Mouse (Mus musculus): ENCODE measurements around the gene D630045J12Rik. TPM values are rescaled to one million over a fixed set of nuclear protein-coding genes. Genes with fewer than 3 reads are reported as not detected.
A peak's percentile ranks its signal among the peaks of the same experiment; 100 is the strongest.

D630045J12Rik gene
- total RNA-seq, 2 experiments from 2014 or later = 79.1 to 86.7 TPM

DNA sequence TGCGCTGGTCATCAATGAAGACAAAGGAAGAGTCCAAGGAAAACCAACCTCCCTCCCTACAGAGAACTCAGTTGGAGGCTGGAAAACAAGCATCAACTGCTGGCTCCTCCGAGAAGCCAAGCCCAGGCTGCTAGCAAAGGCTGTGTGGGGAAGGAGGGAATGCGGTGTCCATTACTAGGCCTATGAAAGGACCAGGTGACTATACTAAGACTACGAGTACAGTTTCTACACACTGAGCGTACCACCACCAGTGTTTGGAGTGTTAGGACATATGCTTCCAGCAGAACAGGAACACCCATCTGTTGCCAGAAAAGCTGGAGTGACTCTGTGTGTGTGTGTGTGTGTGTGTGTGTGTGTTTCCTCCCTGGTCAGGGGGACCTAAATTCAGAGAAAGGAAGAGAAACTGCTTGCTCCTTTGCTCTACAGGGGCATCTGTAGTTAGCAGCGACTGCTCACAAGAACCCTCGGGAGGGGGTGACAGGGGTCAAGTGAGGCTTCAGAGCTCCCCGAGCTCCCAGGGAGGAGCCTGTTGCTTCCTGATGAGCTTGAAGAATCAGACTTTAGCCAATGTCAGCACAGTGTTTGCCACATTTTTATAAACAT lies 108.2 kb downstream of the D630045J12Rik start:
- DNase-seq = no peak
- intact Hi-C loops (cut with DNase I) = no loop called here

DNA sequence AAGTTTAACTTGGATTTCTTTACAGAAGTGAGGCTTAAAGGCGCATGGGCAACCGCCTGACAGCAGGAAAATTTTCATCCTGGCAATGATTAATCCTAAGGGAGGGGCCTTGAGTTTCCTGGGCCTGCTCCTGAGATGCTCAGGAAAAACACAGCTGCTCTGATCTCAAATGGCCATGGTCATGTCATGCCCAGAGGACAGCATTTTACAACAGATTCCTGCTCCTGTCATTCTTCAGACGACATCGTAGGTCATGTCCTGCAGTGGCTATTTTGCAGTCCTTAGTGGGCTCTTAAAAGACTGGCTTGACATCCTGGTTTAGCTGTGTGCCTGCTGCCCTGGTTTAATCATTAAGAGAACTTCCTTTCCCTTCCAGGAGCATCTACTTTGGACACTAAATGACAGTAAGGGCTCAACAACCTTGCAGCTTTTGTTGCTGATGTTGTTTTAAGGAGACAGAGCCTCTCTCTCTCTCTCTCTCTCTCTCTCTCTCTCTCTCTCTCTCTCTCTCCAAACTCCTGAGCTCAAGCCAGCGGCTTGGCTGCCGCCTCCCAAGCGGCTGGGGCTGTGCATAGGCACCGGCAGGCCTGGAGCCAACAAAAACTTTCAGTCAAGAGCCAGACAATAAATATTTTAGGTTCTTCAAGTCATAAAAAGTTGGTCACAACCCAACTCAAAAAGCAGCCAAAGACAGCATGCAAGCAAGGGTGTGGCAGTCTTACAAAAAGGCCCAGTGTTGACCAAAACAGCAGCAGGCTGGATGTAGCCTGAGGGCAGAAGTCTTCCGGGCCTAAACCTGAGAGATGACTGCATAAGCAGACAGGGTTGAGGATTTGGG lies 109.4 kb downstream of the D630045J12Rik start:
- intact Hi-C loops (cut with DNase I) = no loop called here
- no peak for DNase-seq

DNA sequence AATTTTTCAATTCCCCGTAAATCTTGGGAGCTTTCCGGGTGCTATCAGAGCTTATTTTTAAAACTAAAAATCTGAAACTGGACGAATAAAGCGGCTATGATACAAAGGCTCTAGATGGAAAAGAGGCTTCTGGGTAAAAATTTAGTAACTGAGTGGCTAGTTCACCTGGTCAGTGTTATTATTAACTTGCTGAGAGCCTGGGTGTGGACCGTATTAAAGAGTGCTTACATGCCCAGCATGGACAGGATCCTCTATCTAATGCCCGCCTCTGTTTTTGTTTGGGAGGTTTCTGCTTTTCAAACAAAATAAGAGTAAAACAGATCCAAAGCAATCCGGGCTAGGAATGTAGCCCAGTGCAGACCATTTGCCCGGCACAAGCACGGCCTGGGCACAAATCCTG lies 113.4 kb downstream of the D630045J12Rik start:
- intact Hi-C loops (cut with DNase I) = no loop called here
- DNase-seq = no peak

DNA sequence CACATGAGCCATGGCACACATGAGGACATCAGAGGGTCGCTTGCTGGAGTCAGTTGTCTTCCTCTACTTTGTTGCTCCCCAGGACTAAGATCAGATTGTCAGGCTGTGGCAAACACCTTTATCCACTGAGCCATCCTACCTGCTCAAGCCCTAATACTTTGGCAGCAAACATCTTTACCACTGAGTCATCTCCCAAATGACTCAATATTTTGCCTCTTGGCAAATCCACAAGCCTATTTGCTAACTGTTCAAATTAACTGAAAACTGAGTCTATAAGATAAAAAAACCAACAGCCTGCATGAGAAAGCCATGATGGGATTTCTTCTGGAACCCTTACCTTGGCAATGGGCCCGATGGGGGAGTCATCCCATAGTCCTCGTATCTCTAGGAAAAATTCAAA lies 114.7 kb downstream of the D630045J12Rik start:
- no peak for DNase-seq
- intact Hi-C loops (cut with DNase I) = no loop called here

DNA sequence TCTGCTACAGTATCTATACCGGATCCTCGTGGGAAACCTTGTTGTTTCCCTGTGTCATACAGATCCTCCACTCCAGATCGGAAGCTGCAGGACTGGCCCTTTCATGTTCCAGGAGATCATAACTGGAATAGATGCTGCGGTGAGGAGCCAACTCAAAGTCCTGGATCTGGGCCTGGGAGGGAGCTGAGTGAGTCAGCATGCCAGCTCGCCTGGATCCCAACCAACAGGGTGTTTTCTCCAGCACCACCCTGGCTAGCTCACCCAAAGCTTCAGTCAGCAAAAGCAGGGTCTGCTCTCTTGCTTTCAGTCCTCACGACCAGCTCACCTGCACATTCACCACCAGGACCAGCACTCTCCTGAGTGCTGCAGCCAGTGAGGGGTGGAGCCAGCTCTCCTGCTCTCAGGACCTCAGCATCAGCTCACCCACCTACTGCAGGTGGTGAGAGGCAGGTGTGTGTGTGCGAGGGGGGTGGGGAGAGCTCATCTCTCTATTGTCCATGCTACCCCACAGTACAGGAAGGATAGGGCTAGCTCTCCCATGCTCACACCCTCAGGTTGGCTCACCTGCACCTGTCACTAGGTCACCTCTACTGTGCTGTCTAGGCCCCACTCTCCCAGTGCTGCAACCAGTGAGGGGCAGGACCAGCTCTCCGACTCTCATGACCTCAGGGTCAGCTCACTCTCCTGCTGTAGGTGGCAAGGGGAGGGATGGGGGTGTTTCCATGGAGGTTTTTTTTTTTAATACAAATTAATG lies 118.8 kb downstream of the D630045J12Rik start:
- DNase-seq = no peak
- intact Hi-C loops (cut with DNase I) = no loop called here

DNA sequence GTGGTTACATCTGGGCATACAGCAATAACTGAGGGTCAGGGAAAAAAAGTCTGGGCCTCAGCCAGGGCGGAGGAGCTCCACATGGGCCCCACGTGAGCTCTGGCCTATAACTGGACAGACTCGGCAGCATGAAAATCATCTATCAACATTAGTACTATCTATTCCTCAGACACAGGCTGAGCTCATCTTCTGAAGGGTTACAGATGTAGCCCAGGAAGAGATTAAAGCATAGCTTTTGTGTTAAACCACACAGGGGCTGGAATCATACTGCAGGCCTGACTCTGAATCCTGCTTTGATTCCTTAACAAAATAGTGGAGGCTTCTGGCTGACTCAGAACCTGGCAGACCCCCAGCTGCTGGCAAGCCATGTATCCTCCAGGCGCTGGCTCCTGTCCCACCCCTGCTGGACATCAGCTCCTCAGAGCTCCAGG lies 122.0 kb downstream of the D630045J12Rik start:
- peak; percentile 67 for DNase-seq
- intact Hi-C loops (cut with DNase I) = no loop called here

DNA sequence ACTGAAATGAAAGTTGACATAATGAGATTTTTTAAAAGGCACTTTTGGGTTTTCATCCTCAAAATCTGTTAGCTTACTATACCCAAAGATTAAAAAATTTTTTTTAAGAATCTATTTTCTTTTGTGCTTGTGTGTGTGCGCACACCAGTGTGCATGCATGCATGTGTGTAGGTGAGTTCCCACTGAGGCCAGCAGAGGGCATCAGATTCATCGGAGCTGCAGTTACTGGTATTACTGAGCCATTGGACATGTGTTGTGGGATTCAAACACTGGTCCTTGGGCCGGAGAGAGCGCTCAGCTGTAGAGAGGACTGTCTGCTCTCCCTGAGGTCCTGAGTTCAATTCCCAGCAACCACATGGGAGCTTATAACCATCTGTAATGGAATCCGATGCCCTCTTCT lies 123.9 kb downstream of the D630045J12Rik start:
- intact Hi-C loops (cut with DNase I) = no loop called here
- no peak for DNase-seq

DNA sequence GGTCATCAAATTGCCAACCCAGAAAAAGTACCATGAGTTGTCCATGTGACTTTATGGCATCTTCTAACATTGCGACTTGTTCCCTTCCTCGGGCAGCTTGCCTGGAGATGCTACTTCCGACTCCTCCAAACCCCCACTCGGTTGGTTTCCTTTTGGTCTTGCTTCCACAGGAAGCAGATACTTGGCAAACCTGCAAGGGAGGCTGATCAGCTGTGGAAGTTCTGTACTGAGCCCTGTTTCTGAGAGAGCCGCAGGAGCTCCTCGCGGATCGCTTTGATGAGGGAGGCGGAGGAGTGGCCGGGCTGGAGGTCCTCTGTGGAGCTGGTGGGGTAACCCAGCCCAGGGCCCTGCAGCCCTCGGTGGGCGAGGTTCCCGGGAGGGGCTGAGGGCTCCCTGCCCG lies 125.7 kb downstream of the D630045J12Rik start:
- intact Hi-C loops (cut with DNase I) = no loop called here
- DNase-seq = no peak

DNA sequence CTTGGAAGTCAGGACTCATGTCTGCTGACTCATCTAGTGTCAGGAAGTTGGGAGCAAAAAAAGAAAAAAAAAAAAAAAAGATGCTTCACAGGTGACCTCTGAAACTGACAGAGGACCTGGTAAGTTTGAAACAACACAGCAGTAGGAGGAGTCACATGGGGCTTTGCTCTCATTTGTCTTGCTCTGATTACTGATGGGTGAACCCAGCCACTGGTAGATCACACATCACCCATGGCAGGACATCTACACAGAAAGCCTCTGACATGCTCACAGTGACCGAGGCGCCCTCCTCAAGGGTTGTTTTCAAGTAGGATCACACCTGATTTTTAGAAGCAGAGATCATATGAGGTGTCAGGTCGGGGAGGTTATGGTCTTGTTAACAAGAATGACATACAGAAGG lies 128.3 kb downstream of the D630045J12Rik start:
- no peak for DNase-seq
- intact Hi-C loops (cut with DNase I) = no loop called here

DNA sequence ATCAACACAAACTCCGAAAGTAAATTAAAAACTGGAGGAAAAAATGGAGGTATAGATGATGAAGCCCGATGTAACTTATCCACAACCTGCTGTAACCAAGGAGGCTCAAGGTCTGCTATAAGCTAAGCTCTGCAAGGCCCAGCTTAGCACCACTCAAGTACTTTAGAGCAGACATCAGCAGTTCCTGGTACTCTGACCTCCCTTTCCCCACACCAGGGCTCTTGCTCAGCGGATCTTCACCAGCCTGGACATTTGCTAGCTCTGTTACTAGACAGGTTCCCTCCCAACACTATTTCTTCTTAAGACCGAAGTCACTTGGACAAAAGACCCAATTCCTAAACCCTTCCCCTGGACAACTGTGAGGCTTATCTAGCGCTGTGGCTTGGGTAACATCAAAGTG lies 128.9 kb downstream of the D630045J12Rik start:
- DNase-seq = no peak
- intact Hi-C loops (cut with DNase I) = no loop called here

DNA sequence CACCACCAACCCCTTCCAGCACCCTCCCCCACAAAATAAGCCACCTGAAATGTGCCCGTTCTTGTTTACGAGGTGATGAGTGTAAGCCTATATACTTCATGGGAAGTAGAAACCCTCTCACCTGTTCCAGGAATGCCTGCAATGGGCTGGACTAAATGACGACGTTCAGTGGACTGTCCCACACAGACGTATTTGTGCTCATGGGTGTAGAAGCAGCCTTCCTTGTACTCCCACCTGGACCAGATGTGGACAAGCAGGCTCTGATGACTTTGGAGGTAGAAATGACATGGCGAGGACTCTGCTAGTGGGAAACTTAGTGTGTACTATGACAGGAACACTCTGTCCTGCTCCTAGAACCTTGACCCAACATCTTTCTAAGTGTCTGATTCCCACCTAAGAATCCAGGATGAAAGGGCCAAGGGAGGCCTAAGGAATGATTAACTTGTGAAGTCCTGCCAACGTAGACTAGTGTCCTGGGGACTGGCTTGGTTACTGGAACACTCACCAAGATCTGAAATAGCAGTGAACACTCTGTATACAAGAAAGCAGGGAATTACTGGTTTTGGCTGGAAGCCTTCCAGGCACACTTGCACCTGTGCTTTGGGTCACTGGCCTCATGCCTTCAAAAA lies 129.5 kb downstream of the D630045J12Rik start, which contains the start of gene Atp6v0a4:
Gene Atp6v0a4, minus strand, starts transcription at position 380 of the 629 bp plus-strand sequence.
- DNase-seq = no peak
- intact Hi-C loops (cut with DNase I) = no loop called here

DNA sequence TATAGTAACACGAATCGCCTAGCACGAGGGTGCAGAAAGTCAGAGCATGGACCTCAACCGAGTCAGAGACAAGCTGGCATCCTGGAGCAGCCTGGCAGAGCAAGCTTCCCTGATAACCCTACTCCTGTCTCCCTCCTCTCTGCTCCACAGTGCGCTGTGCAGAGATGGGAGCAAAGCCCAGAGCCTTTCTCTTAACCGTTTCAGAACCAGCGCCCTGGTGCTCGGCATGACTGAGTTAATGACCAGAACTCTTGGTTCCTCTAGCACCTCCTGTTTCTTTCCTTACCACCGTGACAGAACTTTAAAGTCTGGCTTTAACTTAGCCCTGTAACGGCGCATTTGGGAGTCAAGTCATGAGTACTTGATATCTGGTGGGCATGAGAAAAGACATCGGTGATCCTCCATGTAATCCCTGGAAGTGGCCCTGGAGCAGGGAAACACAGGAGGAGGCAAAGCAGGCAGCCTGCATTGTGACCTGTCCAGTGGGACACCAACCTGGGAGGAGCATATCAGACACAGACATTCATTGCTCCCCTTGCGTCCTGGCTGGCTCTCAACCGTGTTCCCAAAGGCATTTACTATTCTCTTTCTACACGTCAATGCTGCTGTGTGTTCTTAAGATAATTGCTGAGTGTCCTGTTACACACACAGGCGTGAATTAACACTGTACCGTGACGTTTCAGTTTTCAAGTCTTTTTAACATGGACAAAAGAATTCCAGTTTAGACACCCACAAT lies 130.2 kb downstream of the D630045J12Rik start:
- no peak for DNase-seq
- intact Hi-C loops (cut with DNase I) = no loop called here

DNA sequence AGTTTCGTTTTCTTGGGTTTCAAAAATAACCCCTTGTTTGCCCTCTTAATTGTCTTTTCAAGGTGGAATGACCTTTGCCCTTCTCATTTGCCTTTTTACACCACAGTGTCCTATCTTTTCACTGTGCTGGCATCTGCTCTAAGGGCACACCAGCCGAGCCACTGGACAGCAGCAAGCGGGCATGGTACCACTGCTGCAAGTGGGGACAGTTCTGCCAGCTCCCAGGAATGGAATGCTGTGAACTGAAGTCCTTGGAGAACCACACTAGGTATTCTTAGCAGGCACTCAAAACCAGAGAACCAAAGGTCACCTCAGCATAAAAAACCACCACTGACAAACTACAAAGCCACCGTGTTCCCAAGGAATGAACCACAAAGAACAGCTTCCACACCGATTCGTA lies 131.0 kb downstream of the D630045J12Rik start:
- intact Hi-C loops (cut with DNase I) = no loop called here
- no peak for DNase-seq

DNA sequence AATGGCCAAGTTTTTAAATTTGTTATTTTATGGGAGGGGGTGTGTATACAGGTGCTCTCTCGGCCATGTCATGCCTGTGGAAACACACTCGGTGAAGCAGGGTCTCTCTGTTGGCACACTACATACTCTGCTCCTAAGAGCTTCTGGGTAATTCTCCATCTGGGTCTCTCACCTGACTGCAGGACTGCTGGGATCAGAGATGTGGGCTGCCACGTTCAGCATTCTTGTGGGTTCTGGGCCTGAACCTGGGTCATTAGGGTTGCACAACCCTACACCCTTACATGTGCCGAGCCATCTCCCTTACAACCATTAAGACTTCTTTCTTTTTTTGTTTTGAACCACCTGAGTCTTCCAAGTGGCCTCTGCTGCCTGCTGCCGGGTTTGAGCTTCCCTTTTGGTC lies 132.0 kb downstream of the D630045J12Rik start:
- no peak for DNase-seq
- intact Hi-C loops (cut with DNase I) = no loop called here

DNA sequence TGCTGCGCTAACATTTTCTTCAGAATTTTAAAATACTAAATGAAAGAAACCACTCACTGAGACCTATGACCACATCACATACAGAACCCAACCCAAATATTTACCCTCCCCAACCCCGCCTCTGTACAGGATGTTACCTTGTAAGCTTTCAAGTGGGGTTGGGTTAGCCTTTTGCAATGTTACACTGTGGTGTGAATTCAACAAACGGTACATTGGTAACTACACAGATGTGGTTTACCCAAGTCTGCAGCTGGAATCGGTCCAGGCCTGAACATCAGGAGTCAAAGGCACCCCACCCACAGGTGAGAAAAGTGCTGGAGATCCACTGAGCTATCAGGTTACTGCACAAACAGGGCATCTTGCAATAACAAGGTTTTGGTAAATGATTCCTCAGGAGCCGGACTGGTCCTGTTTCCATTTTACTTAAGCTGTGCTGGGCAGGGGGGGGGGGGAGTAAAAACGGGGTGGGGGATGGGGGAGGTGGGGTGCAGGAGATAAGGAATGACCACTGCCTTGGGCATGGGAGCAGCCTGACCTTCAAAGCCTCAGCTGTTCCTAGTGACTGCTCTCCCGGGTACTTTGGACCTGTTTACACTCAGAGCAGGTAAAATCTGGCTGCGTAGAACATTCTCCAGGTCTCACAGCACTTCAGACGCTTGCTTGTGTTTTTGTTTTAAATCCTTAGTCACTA lies 133.0 kb downstream of the D630045J12Rik start:
- intact Hi-C loops (cut with DNase I) = no loop called here
- no peak for DNase-seq

DNA sequence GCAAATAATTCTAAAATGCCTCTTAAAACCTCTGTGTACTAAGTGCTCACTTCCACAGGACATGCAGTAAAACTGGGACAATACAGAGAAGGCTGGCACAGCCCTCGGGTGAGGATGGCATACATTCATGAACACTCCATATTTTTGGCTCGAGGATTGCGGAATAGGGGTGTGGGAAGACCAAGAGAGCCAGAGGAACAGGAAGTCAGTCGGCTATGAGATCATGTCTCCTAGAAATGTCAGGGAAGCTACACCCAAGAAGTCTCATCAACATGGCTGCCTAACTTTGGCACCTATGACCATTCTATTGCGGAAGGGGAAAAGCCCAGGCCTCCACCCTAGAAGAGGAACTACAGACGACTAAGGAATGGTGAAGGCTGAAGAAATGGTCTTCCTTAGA lies 135.5 kb downstream of the D630045J12Rik start:
- intact Hi-C loops (cut with DNase I) = no loop called here
- DNase-seq = no peak

DNA sequence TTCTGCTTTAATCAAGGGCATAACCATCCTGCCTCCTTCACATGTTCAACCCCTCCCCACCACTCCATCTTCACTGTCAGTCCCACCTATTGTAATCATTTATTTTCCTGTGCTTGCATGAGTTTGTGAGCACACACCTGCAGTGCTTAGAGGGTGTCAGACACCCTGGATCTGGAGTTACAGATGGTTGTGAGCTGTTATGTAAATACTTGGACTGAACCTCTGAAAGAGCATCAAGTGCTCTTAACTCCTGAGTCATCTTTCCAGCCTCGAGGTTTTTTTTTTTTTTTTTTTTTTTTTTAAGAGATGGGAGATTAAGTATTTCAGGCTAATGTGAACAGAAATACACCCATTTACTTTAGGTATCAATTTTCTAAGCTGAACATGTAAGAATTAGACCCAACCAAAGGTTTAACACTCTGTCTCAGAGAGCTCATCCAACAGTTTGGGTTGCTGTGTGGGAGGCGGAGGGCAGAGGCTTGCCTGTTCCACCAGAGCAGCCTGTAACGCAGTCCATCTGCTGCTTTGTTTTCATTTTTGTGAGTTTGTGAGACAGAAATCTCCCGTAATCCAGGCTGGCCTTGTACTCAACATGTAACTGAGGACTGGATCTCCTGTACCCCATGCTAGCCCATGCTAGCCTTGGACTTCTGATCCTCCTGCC lies 137.6 kb downstream of the D630045J12Rik start:
- intact Hi-C loops (cut with DNase I) = no loop called here
- no peak for DNase-seq

DNA sequence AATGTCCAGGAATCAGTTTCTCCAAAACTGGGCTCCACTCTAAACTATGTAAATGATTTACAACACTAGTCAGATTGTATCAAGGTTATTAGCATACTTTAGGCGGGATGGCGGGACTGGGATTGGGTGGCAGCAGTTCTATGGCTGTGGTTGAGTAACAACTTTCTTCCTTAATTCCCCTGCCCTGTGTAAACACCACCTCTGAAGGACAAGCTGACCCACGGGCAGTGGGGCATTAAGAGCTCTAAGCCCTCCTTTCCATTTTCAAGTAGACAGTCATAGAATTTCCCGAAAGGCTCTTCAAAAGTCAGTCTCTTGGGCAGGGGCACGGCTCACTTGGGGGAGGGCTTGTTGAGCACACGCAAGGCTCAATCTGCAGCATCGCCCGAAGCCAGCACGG lies 142.9 kb downstream of the D630045J12Rik start:
- DNase-seq = no peak
- intact Hi-C loops (cut with DNase I) = no loop called here

DNA sequence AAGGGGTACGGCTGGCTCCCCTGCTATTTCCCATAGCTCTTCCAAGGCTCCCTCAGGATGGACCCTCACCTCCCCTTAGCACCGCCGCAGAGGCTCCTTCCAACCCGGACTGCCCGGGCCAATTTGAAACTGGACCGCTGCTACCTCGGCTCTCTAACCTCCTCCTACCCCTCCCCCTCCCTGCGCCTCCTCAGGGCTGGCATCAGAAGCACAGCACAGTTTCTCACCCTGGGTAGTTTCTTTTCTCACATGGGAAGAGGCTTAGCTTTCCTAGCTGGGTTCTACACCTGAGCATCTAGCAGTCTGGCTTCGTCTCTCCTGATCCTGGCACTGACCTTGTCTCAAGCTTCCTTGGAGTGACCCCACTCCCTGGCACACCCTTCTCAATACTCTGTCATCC lies 143.9 kb downstream of the D630045J12Rik start:
- intact Hi-C loops (cut with DNase I) = no loop called here
- DNase-seq = no peak

All from left cerebral cortex, postnatal 4 days (tissue).